Mouse (Mus musculus): ENCODE data around the gene Baiap2.

The Baiap2 gene

DNA sequence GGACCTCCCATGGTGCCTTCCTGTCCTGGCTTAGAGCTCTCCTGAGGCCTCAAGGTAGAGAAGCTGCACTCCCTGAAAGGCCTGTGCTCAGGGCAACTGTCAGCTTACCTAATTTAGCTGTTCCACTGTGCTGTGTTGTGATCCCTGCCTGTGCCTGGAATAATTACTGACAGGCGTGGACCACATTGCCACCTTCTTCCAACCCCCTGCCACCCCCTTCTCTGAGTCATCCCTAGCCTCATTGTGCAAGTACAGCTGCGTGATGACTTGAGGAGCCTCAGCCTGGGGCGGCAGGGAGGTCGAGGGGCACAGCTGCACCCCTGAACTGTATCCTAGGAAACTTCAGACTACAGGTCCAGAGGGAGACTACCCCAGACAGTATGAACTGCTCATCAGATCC is 5.7 kb downstream of the Baiap2 start:
- DNase-seq, result no peak

DNA sequence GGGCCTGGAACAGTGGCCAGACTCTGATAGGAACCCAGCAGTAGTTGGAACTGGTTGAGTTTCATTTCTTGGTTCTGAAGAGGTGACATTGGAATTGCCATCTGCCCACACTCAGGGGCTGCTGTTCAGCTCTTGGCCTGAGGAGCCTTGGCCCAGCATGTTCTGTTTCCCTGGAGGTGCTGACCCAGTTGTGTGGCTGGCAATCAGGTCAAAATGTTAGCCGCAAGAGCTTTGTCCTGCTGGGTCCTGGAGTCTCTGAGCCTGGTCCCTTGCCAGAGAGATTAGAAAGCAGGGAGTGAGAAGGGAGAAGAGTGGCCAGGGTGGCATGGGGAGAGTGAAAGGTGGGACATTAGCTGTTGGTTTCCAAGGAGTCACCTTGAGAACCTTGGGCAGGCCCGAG is 6.2 kb downstream of the Baiap2 start:
- no peak for DNase-seq

DNA sequence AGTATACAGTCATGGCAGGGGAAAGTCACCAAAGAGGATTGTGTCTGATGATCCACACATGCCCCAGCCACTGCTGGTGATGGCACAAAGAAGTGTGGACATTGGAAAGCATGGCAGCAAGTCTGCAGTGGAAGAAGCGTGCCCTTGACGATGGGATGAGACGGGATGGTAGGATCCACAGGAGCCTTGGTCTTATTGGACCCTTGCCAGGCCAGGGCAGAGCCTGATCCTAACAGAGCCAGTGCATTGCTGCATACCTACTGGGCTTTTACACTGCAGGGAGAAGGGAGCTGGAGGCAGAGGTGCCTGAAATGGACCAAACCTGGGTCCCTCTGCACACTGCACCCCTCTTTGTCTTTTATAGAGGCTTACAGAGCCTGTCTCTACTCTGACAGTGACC is 8.0 kb downstream of the Baiap2 start:
- no peak for DNase-seq

DNA sequence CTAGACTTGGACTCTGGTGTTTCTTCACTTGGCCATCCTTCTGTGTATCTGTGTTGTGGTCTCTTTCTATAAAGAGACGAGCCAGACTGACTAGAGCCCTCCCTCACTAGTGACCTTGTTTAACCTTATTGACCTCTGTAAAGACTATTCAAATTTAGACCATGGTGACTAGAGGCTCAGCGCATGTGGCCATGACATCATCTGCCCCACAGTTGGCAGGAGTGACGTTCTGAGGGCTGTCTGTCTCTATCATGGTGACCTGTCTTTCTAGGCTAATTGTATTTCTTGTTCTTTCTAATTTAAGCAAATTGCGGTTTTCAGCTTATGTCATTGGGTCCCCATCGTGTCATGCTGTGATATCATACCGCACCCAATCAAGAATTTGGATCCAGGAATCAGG is 8.8 kb downstream of the Baiap2 start:
- no peak for DNase-seq

DNA sequence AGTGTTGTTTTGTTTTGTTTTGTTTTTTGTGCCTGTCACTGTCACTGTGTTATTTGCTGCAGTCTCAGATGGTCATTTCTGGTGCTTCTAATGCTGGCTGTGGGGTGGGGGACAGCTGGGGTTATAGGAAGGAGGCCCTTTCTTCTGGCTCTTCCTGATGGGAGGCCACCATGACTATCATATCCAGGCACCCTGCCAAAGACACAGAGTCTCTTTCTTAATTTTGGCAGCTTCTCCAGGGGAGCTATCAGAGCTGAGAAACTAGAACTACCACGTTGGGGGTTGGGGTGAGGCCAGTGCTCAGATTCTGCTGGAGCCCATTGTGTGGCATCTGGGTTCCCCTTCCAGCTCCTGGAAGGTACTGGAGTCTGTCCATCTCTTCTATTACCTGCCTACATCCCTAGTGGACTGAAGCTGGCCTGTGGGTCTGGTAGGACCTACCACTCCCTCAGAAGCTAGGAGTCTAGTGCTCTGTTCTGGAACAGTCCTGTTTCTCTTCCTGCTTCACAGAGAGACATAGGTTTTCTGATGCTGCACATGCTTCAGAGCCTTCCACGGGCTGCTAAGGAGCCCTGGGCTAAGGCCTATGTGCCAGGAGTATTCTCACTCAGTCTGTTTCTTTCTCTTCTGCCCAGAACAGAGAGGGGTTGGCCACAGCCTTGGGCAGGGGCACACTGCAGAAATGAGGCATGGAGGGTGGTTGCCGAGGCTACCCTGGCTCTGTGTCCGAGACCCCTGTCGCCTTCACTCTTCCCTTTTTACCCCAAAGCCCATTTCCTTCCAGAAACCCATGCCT is 10.1 kb downstream of the Baiap2 start:
- DNase-seq, result no peak

DNA sequence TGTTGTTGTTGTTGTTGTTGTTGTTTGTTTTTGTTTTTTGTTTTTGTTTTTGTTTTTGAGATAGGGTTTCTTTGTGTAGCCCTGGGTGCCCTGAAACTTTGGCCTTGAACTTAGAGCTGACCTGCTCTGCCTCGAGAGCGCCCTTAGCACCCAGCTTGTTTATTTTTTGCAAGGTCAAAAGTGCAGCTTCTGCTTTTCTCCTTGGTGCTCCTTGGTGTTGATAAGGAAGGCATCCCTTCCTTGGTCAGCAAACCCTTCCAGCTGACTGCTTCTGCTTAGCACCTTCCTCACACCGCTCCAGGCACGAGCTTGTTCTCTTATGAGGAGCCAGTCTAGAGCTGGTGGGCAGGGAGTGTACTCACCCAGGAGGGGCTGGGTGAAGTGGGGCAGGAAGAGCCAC is 11.7 kb downstream of the Baiap2 start:
- DNase-seq, result no peak

DNA sequence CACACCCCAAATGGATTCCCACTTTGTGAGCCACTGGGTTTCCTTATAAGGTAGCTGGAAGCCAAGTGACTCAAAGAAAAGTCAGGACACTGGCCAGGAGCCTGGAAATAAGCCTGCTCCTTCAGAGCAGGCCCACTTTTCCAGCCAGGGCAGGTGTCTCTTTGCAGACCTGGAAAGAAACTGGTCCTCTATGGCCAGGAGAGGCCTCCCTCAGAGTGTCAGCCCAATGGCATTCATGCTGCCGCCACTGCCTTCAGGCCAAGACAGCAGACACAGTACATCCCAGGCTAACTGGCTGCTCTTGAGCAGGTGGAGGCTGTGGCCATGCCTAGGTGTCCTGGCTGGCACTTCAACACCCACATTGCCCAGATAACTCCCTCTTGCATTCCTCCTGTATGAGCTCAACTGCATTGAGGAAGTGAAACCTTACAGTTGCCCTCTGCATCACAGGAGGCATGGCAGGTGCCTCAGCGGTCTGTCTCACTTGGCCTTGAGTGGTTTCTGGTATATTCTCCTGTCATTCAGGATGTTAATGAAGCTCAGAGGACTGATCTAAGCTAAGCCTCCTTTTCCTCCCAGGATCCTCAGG is 12.3 kb downstream of the Baiap2 start:
- DNase-seq, result no peak

DNA sequence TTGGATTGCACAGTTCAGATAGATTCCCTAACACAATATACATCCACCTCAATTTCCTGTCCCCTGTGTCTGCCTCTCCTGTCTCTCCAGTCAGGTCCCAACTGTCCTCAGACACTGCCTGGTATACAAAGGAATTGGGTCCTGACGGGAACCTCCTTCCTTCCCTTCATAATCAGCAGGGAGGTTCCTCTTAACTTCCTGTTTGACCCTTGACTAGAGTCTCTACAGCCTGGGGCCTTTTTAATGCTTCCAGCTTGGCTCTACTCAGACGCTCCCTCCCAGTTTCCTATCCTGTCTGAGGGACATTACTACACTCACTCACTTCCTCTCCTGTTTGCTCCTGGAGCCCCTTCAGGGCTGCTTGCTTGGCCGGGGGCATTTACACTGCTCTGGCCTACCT is 12.9 kb downstream of the Baiap2 start:
- DNase-seq, result no peak

DNA sequence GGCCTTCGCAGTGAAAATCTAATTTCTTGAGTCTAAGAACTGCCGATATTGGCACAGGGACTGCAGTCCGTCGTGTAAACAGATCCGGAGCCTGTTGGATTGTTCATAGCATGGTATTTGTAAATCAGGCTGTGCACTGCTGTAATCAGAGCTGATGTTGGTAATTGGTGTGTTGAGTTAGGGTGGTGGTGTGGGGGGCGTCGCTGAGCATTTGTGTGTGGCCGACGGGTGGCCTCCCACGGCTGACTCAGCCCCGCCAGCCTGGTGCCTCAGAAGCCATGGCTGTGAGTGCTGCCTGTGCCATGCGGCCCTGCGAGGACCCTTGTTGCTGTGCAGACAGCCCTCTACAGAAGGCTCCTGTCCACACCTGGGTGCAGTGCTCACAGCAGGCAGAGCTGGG is 14.0 kb downstream of the Baiap2 start:
- DNase-seq, result no peak

DNA sequence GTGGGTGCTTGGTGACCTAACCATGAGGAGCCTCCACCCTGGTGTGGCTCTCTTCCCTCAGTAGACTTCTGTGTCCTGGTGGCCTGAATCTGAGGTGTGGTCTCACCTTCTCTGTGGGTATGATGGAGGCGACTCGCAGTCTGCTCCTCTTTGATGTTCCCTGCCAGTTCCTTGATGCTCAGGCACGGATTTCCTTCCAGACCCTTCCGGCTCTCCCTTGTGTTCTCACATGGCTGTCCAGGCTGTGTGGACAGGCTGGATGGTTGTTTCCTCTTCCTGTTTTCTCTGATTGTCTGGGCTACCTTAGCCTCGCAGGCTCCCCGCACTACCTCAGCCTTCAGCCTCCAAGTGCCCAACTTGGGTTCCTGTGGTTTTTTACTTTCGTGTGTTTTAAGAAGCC is 16.3 kb downstream of the Baiap2 start:
- no peak for DNase-seq

DNA sequence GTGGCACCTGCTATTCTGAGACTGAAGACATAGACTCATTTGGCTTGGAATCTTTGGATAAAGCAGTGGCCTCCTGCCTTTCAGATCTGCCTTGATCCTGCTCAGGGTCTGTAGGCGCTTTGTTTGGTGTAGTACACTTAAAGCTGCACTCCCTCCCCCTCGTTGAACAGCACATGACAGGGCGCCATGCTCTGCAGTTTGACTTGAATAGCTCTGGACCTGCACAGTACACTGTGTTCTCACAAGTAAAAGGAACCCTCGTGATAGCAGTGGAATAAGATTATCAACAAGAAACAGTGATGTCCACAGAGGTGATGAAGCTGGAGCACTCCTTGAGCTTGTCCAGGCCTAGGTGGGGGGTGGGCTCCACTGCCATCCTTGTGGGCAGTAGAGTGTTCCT is 17.2 kb downstream of the Baiap2 start:
- no peak for DNase-seq

DNA sequence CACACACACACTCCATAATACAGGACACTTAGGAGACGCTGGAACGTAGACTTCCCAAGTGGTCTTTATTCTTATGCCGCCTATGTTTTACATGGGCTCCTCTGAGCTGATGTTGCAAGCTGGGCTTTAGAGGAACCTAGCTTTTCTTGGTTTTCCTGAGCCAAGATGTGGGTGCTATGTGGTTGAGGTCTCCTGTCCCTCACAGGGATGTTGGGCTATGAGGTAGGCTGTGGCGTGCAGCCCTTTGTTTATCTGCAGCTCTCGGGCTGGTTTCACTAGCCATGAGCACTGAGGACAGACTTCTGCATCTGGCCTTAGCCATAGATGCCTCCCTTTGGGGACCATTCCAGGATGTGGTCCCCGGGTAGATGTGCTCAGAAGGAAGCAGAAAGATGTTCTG is 18.1 kb downstream of the Baiap2 start:
- DNase-seq, result no peak

DNA sequence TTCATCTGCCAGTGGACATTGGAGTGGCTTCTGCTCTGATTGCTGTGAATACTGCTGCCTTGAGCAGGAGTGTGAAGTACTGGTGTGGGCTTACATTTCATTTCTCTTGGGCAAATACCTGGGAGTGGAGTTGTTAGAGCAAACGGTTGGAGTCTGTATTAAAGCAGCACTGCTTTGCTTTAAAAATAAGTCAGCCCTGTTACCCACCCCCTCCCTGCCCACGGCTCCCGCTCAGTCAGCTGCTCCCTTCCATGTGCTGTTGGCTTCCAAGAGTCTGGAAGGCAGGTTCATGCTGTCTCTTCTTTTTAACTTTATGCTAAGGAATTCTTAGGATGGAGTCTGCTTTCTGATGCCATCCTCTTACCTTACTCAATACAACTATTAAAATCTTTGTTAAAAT is 18.9 kb downstream of the Baiap2 start:
- no peak for DNase-seq

DNA sequence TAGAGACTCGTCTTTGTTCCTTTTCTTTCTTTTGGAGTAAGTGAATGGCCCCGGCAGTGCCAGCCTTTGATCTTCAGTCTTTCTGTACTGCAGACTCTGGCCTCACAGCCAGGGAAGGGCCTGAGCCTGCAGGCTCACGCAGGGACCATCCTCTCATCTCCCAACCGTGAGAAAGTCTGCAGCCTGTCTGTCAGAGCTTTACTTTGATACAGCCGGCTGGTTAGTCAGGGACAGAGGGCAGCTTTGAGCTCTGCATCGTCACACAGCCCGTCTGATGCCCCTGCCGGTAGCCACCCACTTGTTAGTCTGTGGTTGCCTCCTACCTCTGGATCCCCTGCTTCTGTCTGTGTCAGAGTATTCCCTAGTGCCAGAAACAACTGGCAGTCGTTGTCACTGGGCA is 22.5 kb downstream of the Baiap2 start:
- DNase-seq, result no peak

DNA sequence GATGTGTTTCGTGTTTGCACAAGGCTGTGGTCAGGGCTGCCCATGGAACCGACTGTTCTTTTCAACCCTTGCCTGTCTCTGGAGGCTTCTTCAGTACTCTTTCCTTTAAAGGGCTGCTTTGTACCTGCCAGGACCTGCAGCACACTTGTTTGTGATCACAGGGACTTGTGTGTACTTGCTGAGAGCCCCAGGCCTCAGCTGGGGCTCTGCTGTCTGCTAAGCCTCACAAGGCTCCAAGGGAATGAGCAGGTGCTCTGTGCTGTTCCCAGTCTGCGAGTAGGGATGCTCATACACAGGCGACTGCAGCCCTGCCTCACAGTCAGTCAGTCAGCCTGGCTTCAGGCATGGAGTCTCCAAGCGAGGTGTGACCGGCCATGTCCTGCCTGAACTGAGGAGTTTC is 23.7 kb downstream of the Baiap2 start:
- no peak for DNase-seq

DNA sequence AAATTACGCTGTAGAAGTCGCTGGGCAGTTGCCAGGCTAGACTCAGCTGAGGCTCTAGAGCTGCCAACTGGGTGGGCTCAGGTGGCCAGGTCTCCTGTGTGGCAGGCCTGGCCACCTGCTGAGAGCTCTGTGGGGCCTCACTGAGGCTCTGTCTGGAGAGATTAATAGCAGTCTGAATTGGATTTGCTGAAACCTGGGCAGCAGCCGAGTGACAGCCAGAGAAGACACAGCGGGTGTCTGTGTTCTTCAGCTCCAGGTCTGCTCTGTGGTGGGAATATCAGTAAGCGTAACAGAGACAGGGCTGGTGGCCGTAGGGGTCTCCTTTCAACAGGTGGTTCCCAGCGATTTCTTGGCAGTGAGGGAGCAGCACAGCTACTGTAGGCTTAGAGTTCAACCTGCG is 24.8 kb downstream of the Baiap2 start:
- no peak for DNase-seq

DNA sequence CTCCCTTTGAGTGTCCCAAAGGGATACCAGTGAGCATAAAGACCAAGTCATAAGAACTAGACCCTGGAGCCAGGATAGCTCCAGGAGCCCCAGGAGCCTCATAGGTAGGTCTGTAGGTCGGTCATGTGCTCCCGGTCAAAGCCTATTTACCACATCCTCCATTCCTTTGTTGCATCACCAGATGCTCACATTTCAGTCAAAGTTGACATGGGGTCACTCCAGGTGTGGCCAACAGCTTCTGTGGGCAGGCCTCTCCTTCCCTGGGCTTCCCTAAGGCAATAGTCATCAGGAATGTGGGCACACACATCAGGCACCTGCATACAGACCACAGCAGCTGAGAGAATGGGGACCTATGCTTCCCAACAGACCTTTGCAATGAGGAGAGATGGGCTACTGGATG is 25.3 kb downstream of the Baiap2 start:
- DNase-seq, result no peak

DNA sequence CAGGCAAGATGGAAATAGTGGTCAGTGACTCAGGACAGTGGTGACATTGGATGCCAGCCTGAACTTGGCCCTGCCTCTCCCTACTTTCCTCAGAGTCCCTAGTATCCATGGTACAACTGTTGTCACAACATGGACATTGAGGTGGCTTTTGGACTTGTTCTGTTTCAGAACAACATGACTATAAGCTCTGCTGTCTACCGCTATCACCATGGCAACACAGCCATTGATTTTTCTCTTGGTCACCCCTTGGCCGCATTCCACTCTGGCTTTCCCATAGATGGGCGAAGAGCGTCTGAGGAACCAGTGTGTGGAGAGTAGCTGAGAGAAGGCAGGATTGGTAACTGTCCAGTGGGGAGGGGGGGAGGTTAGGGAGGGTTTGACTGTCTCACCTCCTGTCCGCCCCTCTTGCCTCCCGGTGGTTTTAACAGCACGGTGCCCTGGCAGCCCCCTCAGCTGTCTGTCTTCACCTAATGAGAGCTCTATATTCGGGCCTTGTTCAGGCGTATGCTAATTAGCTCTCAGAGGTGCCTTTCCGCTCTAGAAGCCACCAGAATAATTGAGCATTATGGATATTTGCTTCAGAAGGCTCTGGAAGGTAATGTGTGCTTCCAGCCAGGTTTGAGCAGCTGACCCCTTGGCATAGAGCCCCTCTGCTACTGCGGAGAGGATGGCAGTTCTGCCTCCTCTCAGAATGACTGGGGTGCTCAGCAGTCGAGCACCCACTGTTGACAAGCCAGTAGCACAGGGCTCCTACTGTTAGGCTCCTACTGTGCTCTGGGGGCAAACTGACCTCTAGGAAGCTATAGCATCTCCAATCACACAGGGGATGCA is 27.7 kb downstream of the Baiap2 start:
- no peak for DNase-seq

DNA sequence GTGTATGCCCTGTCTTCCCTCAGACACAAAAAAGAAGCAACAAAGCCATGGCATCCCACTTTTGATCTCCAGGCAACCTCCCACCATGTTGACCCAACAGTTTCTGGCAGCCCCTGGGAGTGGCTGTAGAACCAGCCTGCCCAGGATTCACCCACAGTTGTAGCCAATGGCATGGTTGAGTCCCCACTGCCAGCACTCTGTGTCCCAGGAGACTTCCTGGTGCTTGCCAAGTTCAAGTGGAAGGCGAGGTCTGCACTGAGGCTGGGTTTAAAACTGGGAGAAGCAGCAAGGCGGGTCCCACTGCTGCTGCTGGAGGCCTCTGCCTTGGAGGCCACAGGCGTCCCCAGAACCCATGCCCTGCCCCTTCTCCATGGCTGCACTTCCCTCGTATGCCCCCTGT is 31.2 kb downstream of the Baiap2 start:
- no peak for DNase-seq

DNA sequence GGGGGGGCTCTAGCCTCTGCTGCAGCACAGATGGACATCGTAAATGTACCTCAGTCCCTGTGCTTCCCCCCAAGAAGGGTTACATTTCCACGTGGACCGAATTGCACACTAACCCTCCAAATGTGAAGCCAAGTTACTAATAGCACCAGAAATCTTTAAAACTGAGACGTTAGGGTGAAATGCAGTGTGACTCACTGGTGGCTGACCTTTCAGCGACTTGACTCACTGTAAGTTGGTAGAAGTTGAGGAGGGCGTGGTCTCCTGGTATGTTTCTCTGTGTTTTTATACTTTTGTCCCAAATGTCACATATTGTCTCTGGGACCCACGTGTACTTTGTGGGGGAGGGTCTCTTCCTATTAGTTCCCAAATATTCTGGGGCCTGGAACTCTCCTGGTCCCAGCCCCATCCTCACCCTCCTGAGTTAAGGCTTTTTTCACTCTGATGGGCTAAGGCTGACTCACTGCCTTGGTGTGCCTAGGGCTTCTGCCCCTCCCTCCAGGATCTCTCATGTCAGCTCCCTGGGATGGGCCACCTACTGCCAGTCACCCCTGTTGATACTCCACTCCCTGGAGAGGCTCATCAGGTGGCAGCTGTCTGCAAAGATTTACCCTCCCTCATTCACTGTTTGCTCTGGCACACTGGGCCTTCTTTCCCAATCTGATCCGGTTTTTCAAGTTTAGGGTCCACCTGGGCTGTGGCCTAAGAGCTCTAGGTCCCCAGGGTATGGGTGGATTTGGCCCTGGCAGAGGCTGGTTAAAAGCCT is 33.4 kb downstream of the Baiap2 start:
- no peak for DNase-seq

DNA sequence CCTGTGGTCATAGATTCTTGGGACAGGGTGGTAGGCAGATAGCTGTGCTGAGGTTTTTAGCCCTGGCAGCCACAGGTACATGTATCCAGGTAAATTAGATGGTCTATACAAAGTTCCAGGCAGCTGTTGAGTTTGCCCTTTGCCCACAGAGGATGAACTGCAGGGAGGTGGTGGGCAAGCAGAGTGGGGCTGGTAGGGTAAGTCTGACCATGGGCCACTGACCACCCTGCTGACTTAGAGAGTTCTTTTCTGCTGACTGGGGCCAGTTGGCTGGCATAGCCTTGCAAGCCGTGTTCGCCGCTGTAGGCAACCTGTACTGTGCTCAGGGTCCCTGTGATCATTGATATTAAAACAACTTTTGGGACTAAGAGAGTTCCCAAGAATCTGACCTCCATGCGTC is 36.1 kb downstream of the Baiap2 start:
- DNase-seq, result no peak

DNA sequence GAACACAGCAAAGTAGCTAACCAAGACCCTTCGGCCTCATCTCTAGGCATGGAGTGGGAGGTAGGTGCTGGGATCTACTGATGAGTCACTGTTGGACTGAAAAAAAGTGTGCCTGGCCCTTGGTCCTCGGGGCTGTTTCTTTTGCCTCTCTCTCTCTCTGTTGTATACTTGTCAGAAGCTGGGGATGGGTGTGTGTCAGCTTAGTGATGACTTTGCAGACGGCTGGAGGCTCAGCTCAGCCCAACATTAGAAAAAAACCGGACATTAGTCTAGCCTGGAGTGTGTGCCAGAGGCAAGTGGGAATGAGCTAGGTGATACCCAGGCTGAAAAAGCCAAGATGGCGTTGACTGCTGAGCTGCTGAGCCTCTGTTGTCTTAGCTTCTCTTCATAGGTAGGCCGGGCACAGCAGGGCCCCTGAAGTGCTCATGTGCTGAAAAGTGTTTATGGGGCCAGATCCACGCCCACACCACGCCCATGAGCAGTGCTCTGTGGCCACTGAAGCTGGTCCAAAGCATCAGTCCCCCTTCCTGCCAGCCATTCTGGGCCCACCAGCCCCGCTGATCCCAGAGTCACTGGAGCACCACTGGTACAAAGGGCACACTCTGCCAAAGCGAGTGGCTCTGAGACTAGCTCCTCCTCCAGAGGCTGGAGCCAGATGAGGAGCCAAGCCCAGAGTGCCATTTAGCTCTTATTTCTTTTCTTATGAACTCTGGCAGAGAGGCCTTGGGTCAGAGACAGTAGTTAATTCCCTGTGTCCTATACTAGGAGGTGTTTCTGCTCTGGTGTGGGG is 37.2 kb downstream of the Baiap2 start:
- DNase-seq, result no peak

DNA sequence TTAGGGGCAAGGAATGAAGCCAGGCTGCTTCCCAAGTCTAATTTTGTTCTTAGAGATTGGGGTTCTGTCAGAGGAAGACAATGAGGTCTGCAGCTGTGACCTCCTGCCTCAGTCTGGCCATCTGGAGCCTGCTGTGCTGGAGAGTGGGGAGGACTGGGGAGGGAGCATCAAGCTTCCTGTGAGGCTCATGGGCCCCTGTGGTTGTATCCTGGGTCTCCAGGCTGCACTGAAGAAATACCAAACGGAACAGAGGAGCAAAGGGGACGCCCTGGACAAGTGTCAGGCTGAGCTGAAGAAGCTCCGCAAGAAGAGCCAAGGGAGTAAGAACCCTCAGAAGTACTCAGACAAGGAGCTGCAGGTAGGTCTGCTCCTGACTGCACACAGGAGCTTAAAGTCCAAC is 39.2 kb downstream of the Baiap2 start:
- DNase-seq, result no peak

Data from thymus, postnatal 14 days (tissue).